Mouse (Mus musculus) midbrain, postnatal 0 days (tissue): Measurements from ENCODE around the gene Fsd2. TPM values are rescaled to one million over a fixed set of nuclear protein-coding genes. Genes with fewer than 3 reads are reported as not detected.

Experiments used
- ATAC-seq: fragments of 200-750 bp; cut with Nextera tagmentation; 2 replicates; pipeline ENCODE4 v1.8.0; 2017; ENCODE audit warnings: moderate number of reproducible peaks, mild to moderate bottlenecking, moderate TSS enrichment, moderate library complexity; ENCODE audit not compliant: low FRiP score
- DNase-seq: peaks from one replicate; pipeline ENCODE4 v3.0.0-alpha.2; 2015; ENCODE audit warnings: low spot score
- H3K27ac ChIP-seq: fragments of 300-500 bp; sonication (generic); 2 replicates; pipeline ENCODE4 v1.5.1; 2014; ENCODE audit warnings: low read depth, mild to moderate bottlenecking, low read length, mixed read lengths
- H3K27me3 ChIP-seq: fragments of 300-500 bp; sonication (generic); 2 replicates; pipeline ENCODE4 v1.6.1; 2014; ENCODE audit warnings: low read length, control low read depth, mixed read lengths; ENCODE audit not compliant: insufficient read depth
- H3K36me3 ChIP-seq: fragments of 300-500 bp; sonication (generic); 2 replicates; pipeline ENCODE4 v1.6.1; 2014; ENCODE audit warnings: low read length, control low read depth, mixed read lengths; ENCODE audit not compliant: insufficient read depth
- H3K4me1 ChIP-seq: fragments of 300-500 bp; sonication (generic); 2 replicates; pipeline ENCODE4 v1.6.1; 2014; ENCODE audit warnings: mild to moderate bottlenecking, control low read depth, antibody characterized with exemption, low read length, mixed read lengths; ENCODE audit not compliant: insufficient read depth
- H3K4me2 ChIP-seq: fragments of 300-500 bp; sonication (generic); 2 replicates; pipeline ENCODE4 v1.6.1; 2014; ENCODE audit warnings: low read depth, mild to moderate bottlenecking, low read length, mixed read lengths; ENCODE audit not compliant: poor library complexity, severe bottlenecking
- H3K4me3 ChIP-seq: fragments of 300-500 bp; sonication (generic); 2 replicates; pipeline ENCODE4 v1.5.1; 2014; ENCODE audit warnings: low read depth, mild to moderate bottlenecking, low read length, moderate library complexity
- H3K9ac ChIP-seq: fragments of 300-500 bp; sonication (generic); replicated peaks from 2 replicates; pipeline ENCODE4 v1.6.1; 2014; ENCODE audit warnings: mild to moderate bottlenecking, low read length, moderate library complexity, mixed read lengths; ENCODE audit not compliant: poor library complexity, severe bottlenecking
- H3K9me3 ChIP-seq: fragments of 300-500 bp; sonication (generic); 2 replicates; pipeline ENCODE4 v1.6.1; 2016; ENCODE audit warnings: low read length, control low read depth
- CTCF ChIP-seq: IDR thresholded peaks from 2 replicates; pipeline ENCODE4 v1.5.1; 2016; ENCODE audit warnings: antibody characterized with exemption, mild to moderate bottlenecking
- WGBS: fragments of 180-500 bp; shearing (Covaris S2); extraction: QIAGEN DNeasy Blood & Tissue Kit; methylation state at CpG from one replicate; pipeline ENCODE4 v1.1.7; 2014; 5-methylcytosine and 5-hydroxymethylcytosine counted together
- polyA plus RNA-seq: library from polyadenylated mRNA; unstranded; fragments of >200 nt; fragmentation: Nextera tagmentation; extraction: Ambion mirVana; gene quantifications from 2 replicates; pipeline ENCODE4 v1.2.1, GENCODE M21; 2015
- total RNA-seq: library from RNA; depleted of rRNA; stranded (reverse); fragments of >200 nt; gene quantifications from 2 replicates; pipeline ENCODE4 v1.2.3, GENCODE M21; 2014

Fsd2 gene
- total and polyA plus RNA-seq, 2 experiments from 2014 or later: 0.22 to 0.36 TPM

DNA sequence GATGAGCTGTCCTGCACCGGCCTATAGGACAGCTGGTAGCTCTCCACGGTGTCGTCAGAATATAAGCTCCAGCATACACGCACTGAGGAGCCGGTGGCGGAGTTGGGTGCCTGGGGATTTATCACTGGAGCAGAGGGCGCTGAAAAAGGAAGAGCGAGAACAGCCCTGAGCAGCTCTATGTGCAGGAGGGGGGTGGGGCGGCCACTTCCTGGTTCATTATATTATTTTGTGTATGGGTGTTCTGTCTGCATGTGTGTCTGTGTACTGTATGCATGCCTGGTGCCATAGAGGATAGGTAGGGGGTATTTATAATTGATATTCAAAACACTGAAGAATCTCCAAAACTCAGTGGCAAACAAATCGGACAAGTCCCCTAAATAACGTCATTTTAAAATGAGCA, 17.9 kb downstream of the Fsd2 start:
- no peaks in the 10 kb centered on the region for H3K27me3 ChIP-seq
- DNase-seq (no peak), ATAC-seq (no peak)
- 64% methylated on average over 11 of the region's 11 CpGs for whole genome bisulfite sequencing
- no peaks in the 10 kb centered on the region for H3K9me3 ChIP-seq
- no peaks in the 10 kb centered on the region for H3K36me3 ChIP-seq
- no peak overlapping the region for H3K4me2 ChIP-seq
- H3K9ac ChIP-seq: no peak overlapping the region
- H3K4me1 ChIP-seq: no peaks in the 10 kb centered on the region
- no peak overlapping the region for H3K27ac ChIP-seq
- no peak overlapping the region for H3K4me3 ChIP-seq
- no peak for TF ChIP-seq CTCF

GRCm38 (mm10) chr7:81542934-81543333, 23.8 kb downstream of the Fsd2 start:
- Histone ChIP-seq H3K4me3 (no peak overlapping the region), H3K9me3 (no peaks in the 10 kb centered on the region), H3K4me1 (no peaks in the 10 kb centered on the region), H3K4me2 (no peak overlapping the region), H3K27ac (no peak overlapping the region), H3K9ac (no peak overlapping the region), H3K36me3 (no peaks in the 10 kb centered on the region), H3K27me3 (no peaks in the 10 kb centered on the region)
- TF ChIP-seq CTCF: no peak
- DNase-seq (no peak), ATAC-seq (no peak)
- 82% methylated on average over 8 of the region's 8 CpGs for WGBS

DNA sequence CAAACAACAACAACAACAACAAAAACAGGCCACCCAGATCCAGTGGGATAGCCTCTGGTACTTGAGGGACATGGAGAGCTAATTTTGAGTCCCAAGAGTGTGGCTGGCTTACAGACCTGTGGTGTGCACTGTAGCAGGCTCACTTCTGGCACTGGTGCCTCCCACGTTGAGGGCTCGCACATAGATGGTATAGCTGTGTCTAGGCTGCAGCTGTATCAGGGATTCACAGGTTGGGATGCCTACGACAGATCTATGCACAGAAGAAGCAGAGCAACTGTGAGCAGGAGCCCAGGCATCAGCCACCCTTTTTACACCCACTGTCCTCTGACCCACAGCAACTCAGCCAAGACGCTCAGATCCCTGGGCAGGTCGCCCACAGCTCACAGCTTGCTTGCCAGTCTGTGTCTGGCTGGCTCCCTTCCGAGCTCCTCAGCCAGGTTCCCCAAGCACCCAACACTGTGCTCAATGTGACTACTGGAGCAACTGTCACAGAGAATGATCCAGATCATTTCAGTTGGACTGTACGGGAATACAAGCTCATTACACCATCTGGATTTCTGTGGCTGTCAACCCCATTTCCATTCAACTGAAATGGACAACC, 24.7 kb downstream of the Fsd2 start:
- Histone ChIP-seq H3K27ac (no peak overlapping the region), H3K4me2 (no peak overlapping the region), H3K9me3 (no peaks in the 10 kb centered on the region), H3K4me3 (no peak overlapping the region), H3K27me3 (no peaks in the 10 kb centered on the region), H3K9ac (no peak overlapping the region), H3K36me3 (no peaks in the 10 kb centered on the region), H3K4me1 (no peaks in the 10 kb centered on the region)
- DNase-seq: peak; percentile 42
- no peak for ATAC-seq
- no peak for TF ChIP-seq CTCF
- 81% methylated on average over 7 of the region's 7 CpGs for WGBS

DNA sequence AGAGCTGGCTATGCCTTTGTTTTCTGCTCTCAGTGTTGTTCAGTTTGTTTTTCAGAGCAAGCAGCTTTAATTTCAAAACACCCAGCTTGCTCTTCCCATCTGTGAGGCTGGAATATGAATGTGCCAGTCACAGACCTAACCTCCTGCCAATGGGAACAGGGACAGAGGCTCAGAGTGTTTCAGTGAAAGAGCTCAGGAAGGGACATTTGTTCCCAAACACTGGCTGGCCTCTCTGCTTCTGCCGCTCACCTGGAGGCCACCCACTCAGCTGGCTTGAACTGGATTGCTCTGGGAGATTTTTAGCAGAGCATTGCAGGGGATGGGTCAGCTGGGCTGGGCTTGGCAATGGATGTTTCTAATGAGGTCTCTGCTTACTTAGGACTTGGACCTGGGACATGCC, 25.7 kb downstream of the Fsd2 start:
- Histone ChIP-seq H3K36me3 (no peaks in the 10 kb centered on the region), H3K4me2 (no peak overlapping the region), H3K4me3 (no peak overlapping the region), H3K27me3 (no peaks in the 10 kb centered on the region), H3K27ac (no peak overlapping the region), H3K4me1 (no peaks in the 10 kb centered on the region), H3K9ac (no peak overlapping the region), H3K9me3 (no peaks in the 10 kb centered on the region)
- WGBS: 52% methylated on average over 1 of the region's 1 CpGs
- DNase-seq (no peak), ATAC-seq (no peak)
- TF ChIP-seq CTCF: no peak

DNA sequence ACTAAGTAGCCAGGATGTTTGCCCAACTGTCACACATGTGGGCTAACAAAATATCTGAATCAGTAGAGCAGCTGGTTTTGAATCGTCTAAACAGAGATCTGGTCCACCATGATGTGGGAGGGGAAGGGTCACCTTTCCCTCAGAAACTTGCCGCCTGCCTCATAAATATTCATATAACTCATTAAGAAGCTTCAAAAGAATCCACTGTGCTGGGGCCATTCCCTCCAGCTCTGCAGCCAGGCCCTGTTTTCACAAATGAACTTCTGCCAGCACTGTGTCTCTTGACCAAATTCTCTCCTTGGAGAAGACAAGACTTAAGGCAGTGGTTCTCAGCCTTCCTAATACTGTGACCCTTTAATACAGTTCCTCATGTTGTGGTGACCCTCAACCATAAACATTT, 27.2 kb downstream of the Fsd2 start:
- H3K9ac ChIP-seq: no peak overlapping the region
- ATAC-seq (no peak), DNase-seq (no peak)
- H3K36me3 ChIP-seq: peaks cover 8% of the 10 kb centered on the region; the same call in 1 of the 2 replicates
- 7% methylated on average over 2 of the region's 2 CpGs for WGBS
- no peak overlapping the region for H3K4me2 ChIP-seq
- H3K27me3 ChIP-seq: no peaks in the 10 kb centered on the region
- no peak for TF ChIP-seq CTCF
- no peak overlapping the region for H3K27ac ChIP-seq
- no peaks in the 10 kb centered on the region for H3K4me1 ChIP-seq
- H3K4me3 ChIP-seq: no peak overlapping the region
- no peaks in the 10 kb centered on the region for H3K9me3 ChIP-seq

- H3K4me1 ChIP-seq: no peaks in the 10 kb centered on the region
- TF ChIP-seq CTCF: no peak
- no peak overlapping the region for H3K4me3 ChIP-seq
- WGBS: 80% methylated on average over 2 of the region's 2 CpGs
- H3K27ac ChIP-seq: no peak overlapping the region
- H3K36me3 ChIP-seq: peaks cover 13% of the 10 kb centered on the region; the same call in 1 of the 2 replicates
- ATAC-seq (no peak), DNase-seq (peak; percentile 60)
- no peak overlapping the region for H3K9ac ChIP-seq
- no peaks in the 10 kb centered on the region for H3K27me3 ChIP-seq
- no peaks in the 10 kb centered on the region for H3K9me3 ChIP-seq
- no peak overlapping the region for H3K4me2 ChIP-seq
These were observed 28.6 kb downstream of the Fsd2 start for GRCm38 (mm10) chr7:81538070-81538675.
